Mouse (Mus musculus) lung, postnatal 0 days (tissue): ENCODE measurements at regions not wholly inside any gene's neighbourhood (a gene's known extent, or its start where the extent isn't known, plus 50 kb on each side); places are given as distances from the start of the nearest gene placed in this dataset.

Source experiments
- CTCF ChIP-seq: IDR thresholded peaks from 2 replicates; pipeline ENCODE4 v1.5.1; 2016; ENCODE audit warnings: antibody characterized with exemption, mild to moderate bottlenecking
- EP300 ChIP-seq: IDR thresholded peaks from 2 replicates; pipeline ENCODE4 v1.6.1; 2016; ENCODE audit warnings: antibody characterized with exemption, mild to moderate bottlenecking, control low read depth

GRCm38 (mm10) chr16:9106211-9106610 is 276.3 kb downstream of the 1810013L24Rik start:
- no peak for TF ChIP-seq CTCF
- TF ChIP-seq EP300 = no peak
